Mouse (Mus musculus) midbrain, embryonic 16.5 days (tissue): ENCODE measurements around the gene Rbbp5. TPM values are rescaled to one million over a fixed set of nuclear protein-coding genes. Genes with fewer than 3 reads are reported as not detected.

Experiments used
- ATAC-seq: fragments of 200-750 bp; cut with Nextera tagmentation; 2 replicates; pipeline ENCODE4 v1.8.0; 2017; ENCODE audit warnings: moderate TSS enrichment
- H3K27ac ChIP-seq: fragments of 300-500 bp; sonication (generic); 2 replicates; pipeline ENCODE4 v1.5.1; 2014; ENCODE audit warnings: mild to moderate bottlenecking, low read length, mixed read lengths
- H3K27me3 ChIP-seq: fragments of 300-500 bp; sonication (generic); 2 replicates; pipeline ENCODE4 v1.6.1; 2014; ENCODE audit warnings: low read depth, low read length, mixed read lengths; ENCODE audit not compliant: control insufficient read depth, insufficient read depth
- H3K36me3 ChIP-seq: fragments of 300-500 bp; sonication (generic); 2 replicates; pipeline ENCODE4 v1.6.1; 2014; ENCODE audit warnings: mild to moderate bottlenecking, low read length, moderate library complexity, mixed read lengths; ENCODE audit not compliant: control insufficient read depth, insufficient read depth
- H3K4me1 ChIP-seq: fragments of 300-500 bp; sonication (generic); 2 replicates; pipeline ENCODE4 v1.6.1; 2014; ENCODE audit warnings: mild to moderate bottlenecking, low read length, mixed read lengths; ENCODE audit not compliant: control insufficient read depth, insufficient read depth
- H3K4me2 ChIP-seq: fragments of 300-500 bp; sonication (generic); 2 replicates; pipeline ENCODE4 v1.6.1; 2014; ENCODE audit warnings: mild to moderate bottlenecking, low read length, mixed read lengths
- H3K4me3 ChIP-seq: fragments of 300-500 bp; sonication (generic); 2 replicates; pipeline ENCODE4 v1.5.1; 2014; ENCODE audit warnings: low read depth, mild to moderate bottlenecking, low read length, moderate library complexity, mixed read lengths
- H3K9ac ChIP-seq: fragments of 300-500 bp; sonication (generic); 2 replicates; pipeline ENCODE4 v1.6.1; 2014; ENCODE audit warnings: low read depth, low read length, mixed read lengths
- H3K9me3 ChIP-seq: fragments of 300-500 bp; sonication (generic); replicated peaks from 2 replicates; pipeline ENCODE4 v1.6.1; 2014; ENCODE audit warnings: mild to moderate bottlenecking, low read length, mixed read lengths; ENCODE audit not compliant: control insufficient read depth, poor library complexity, severe bottlenecking
- WGBS: fragments of 180-500 bp; shearing (Covaris S2); extraction: QIAGEN DNeasy Blood & Tissue Kit; methylation state at CpG from one replicate; pipeline ENCODE4 v1.1.7; 2014; 5-methylcytosine and 5-hydroxymethylcytosine counted together
- polyA plus RNA-seq: library from polyadenylated mRNA; unstranded; fragments of >200 nt; fragmentation: Nextera tagmentation; extraction: Ambion mirVana; gene quantifications from 2 replicates; pipeline ENCODE4 v1.2.1, GENCODE M21; 2015

Rbbp5 gene
- polyA plus RNA-seq, 1 experiment from 2014 or later = 44.8 TPM

DNA sequence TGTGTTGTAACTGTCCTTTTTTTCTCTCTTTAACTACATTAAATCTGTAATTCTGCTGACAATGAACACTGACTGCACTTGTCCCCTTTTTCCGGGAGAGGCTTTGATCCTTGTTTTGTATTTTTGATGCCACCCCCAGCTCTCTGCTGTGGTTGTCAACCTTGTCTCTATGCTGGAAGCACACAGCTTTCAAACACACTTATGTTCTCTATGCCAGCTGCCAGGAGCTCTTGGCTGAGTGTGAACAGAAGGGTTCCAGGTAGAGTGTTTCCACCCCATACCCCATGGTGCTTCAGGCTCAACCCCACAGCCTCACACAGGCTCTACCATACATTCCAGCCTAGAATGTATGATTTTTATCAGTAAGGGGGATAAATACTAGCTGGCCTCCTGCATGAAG is 2.7 kb upstream of the Rbbp5 start:
- no peaks in the 10 kb centered on the region for H3K9me3 ChIP-seq
- no peak for ATAC-seq
- H3K9ac ChIP-seq = no peak overlapping the region
- no peak overlapping the region for H3K4me3 ChIP-seq
- no peaks in the 10 kb centered on the region for H3K27me3 ChIP-seq
- no peak overlapping the region for H3K27ac ChIP-seq
- 78% methylated on average over 1 of the region's 1 CpGs for WGBS
- peaks cover 18% of the 10 kb centered on the region for H3K4me1 ChIP-seq
- H3K36me3 ChIP-seq = no peaks in the 10 kb centered on the region
- H3K4me2 ChIP-seq = no peak overlapping the region

DNA sequence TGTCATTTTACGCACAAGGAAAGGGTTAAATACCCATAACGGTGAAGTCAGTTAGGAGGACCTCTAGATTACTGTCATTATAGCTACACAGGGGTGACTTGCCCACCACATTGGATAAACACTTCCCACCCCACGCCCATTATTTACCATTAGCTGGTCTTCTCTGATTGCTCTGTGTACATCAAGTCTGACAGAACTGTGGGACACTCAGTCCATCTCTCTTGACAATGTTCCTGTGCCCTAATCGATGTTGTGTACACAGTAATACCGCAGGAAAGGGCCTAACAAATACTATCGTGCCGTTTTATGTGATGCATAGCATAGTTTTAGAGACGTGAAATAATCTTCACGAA is 614 bp upstream of the Rbbp5 start:
- H3K36me3 ChIP-seq = no peaks in the 10 kb centered on the region
- H3K4me2 ChIP-seq = peak overlapping the region; percentile 89
- H3K4me3 ChIP-seq = peak overlapping the region; percentile 85
- peaks cover 18% of the 10 kb centered on the region for H3K4me1 ChIP-seq
- H3K27me3 ChIP-seq = no peaks in the 10 kb centered on the region
- no peaks in the 10 kb centered on the region for H3K9me3 ChIP-seq
- peak overlapping the region; percentile 81 for H3K9ac ChIP-seq
- peak; percentile 61 for ATAC-seq
- H3K27ac ChIP-seq = peak overlapping the region; percentile 75
- 6% methylated on average over 9 of the region's 9 CpGs for WGBS

DNA sequence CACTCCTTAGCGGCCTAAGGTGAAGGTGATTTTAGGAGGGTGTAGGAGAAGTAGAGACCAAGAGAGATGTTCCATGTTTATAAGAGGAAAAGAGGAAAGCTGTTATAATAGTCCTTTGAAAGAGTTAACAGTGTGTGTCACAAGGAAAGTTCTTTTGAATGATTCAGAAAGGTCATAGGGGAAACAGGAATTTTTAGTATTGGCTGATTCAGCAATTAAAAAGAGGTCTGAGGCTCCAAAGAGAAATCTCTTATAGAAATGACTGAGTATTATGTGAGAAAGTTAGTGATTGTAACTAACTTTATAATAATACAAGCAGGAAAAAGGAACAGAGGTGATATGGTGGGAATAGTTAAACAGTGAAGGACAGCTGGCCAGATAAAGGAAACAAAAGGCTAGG is 2.3 kb downstream of the Rbbp5 start:
- Histone ChIP-seq H3K9ac (no peak overlapping the region), H3K9me3 (no peaks in the 10 kb centered on the region), H3K27ac (no peak overlapping the region), H3K4me1 (peaks cover 18% of the 10 kb centered on the region), H3K27me3 (no peaks in the 10 kb centered on the region), H3K36me3 (no peaks in the 10 kb centered on the region), H3K4me3 (no peak overlapping the region), H3K4me2 (no peak overlapping the region)
- no peak for ATAC-seq
- 84% methylated on average over 1 of the region's 1 CpGs for WGBS

DNA sequence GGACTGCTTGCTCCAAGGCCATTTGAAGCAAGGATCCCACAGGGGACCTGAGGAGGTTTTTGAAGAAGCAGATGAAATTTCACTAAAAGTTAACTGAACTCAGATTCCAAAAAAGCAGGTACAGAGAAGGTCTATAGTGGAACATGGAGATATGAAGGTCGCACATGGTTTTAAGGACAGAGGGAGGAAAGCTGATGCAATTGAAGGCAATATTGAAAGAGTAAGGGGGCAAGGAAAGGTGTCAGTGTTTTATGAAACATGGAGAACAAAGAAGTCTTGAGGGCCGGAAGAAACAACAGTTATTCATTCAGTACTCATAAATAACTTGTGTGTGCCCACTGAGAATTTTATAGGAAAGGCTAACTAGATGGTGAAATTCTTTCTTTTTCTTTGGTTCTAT is 4.5 kb downstream of the Rbbp5 start:
- 97% methylated on average over 2 of the region's 2 CpGs for WGBS
- H3K4me1 ChIP-seq = peaks cover 12% of the 10 kb centered on the region
- no peak overlapping the region for H3K4me3 ChIP-seq
- H3K27ac ChIP-seq = no peak overlapping the region
- 0 out of 2 replicates have a peak, but pooled peaks cover under 1% of the 10 kb centered on the region for H3K36me3 ChIP-seq
- no peak overlapping the region for H3K4me2 ChIP-seq
- no peaks in the 10 kb centered on the region for H3K9me3 ChIP-seq
- no peak for ATAC-seq
- no peaks in the 10 kb centered on the region for H3K27me3 ChIP-seq
- no peak overlapping the region for H3K9ac ChIP-seq

DNA sequence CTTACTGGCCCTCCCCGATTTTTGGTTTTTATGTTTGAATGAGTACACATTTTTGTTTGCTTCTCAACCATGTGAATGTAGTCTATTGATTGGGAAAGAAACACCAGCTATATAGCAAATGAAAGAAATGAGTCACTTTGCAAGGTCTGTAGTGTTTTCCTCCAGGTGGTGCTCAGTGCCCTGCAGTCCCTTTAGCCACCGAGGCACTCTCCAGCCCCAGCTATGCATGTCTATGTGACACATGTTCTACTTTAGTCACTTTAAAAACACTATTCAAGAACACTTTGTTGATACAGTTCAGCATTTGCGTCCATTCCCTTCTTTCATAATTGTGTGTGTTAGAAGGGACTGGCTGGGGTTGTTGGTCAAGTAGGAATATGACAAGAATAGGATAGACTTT is 6.1 kb downstream of the Rbbp5 start:
- ATAC-seq = no peak
- 83% methylated on average over 3 of the region's 3 CpGs for WGBS
- H3K27me3 ChIP-seq = no peaks in the 10 kb centered on the region
- H3K4me2 ChIP-seq = no peak overlapping the region
- 0 out of 2 replicates have a peak, but pooled peaks cover 6% of the 10 kb centered on the region for H3K36me3 ChIP-seq
- H3K4me3 ChIP-seq = no peak overlapping the region
- no peak overlapping the region for H3K27ac ChIP-seq
- H3K9me3 ChIP-seq = no peaks in the 10 kb centered on the region
- no peak overlapping the region for H3K9ac ChIP-seq
- peaks cover 8% of the 10 kb centered on the region for H3K4me1 ChIP-seq

DNA sequence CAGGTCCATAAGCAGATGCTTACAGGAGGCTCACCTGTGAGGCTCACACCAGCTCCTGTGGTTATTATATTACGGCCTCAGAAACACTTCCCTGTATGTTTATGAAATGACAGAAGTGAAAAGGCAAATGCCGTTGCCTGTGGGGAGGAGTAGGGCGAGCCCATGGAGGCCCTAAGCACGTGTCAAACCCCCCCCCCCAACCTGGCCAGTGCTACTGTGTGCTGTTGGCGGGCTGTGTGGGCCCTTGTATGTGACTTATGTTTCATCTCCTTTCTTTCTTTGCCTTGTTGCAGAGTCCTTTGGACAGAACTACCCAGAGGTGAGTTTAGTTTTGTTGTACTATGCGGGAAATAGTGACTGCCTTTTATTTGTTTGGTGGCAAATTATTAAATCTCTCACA is 6.6 kb downstream of the Rbbp5 start:
- Histone ChIP-seq H3K9ac (no peak overlapping the region), H3K36me3 (0 out of 2 replicates have a peak, but pooled peaks cover 6% of the 10 kb centered on the region), H3K4me3 (no peak overlapping the region), H3K4me1 (peaks cover 2% of the 10 kb centered on the region), H3K9me3 (no peaks in the 10 kb centered on the region), H3K4me2 (no peak overlapping the region), H3K27ac (no peak overlapping the region), H3K27me3 (no peaks in the 10 kb centered on the region)
- 91% methylated on average over 6 of the region's 6 CpGs for WGBS
- ATAC-seq = no peak

DNA sequence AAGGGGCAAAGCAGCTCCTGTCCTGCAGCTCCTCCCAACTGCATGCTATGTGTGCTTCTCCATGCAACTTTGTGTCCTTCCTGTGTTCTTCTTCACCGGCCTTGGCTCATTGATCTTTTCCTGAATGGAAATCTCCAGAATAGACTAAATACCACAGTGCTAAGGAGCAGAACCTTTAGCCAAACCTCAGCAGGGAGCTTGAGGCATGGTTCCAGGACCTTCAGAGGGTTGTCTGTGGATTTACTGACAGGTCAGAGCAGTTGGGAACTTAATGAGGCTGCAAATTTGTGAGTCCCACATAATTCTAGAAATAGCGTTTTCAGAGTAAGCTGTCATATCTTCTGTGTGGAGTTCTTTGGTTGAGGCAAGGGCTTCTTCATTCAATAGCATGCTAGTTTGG is 23.4 kb downstream of the Rbbp5 start:
- ATAC-seq = no peak
- Histone ChIP-seq H3K36me3 (peaks cover 32% of the 10 kb centered on the region), H3K4me2 (no peak overlapping the region), H3K4me3 (no peak overlapping the region), H3K4me1 (no peaks in the 10 kb centered on the region), H3K27ac (no peak overlapping the region), H3K9me3 (no peaks in the 10 kb centered on the region), H3K27me3 (no peaks in the 10 kb centered on the region), H3K9ac (no peak overlapping the region)
- 91% methylated on average over 2 of the region's 2 CpGs for whole genome bisulfite sequencing

DNA sequence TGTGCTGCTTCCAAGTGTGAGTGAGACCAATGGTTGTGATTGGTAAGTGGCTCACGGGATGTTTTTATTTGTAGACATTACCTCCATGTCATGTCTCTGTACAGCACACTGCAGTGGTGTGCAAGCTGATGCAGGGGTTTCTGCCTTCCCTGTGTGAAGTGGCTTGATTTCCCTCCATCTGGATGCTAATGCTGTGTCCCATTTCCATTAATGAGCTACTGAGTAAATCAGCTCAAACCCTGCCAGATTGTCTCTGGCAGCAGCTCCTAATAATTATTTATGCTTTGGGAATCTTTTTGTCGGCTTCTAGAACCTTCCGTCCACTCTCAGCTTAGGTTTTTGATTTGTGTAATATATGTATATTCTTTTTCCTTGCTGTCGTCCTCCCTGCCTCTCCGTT is 28.0 kb downstream of the Rbbp5 start:
- H3K9ac ChIP-seq = no peak overlapping the region
- H3K4me3 ChIP-seq = no peak overlapping the region
- no peak overlapping the region for H3K27ac ChIP-seq
- no peaks in the 10 kb centered on the region for H3K9me3 ChIP-seq
- 79% methylated on average over 5 of the region's 5 CpGs for WGBS
- H3K4me1 ChIP-seq = no peaks in the 10 kb centered on the region
- H3K36me3 ChIP-seq = peaks cover 13% of the 10 kb centered on the region
- H3K27me3 ChIP-seq = no peaks in the 10 kb centered on the region
- no peak for ATAC-seq
- no peak overlapping the region for H3K4me2 ChIP-seq

DNA sequence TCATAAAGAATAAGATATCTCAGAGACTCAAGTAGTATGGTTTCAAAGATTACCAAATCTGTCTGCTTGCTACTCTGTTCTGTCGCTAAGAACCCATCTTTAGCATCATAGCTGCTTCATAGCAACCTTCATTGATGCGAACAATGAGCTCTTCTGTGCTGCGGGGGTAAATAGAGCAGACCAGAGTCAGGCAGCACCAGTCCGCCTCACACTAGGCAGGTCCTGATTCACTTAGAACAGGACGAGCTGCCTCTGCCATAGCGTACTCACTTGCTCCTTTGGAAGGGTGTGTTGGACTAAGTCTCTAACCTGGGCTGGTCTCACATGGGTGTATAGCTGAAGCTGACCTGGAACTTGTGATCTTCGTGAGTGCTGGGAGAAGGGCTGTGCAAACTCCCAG is 28.9 kb downstream of the Rbbp5 start, which contains the start of gene Tmem81:
Tmem81 (plus strand) TSS at position 173 of the 400 bp plus-strand sequence.
- H3K4me1 ChIP-seq = no peaks in the 10 kb centered on the region
- no peak for ATAC-seq
- H3K27ac ChIP-seq = peak within 1 kb of the TSS; percentile 28; the same call in 1 of the 2 replicates
- 84% methylated on average over 7 of the region's 7 CpGs for WGBS
- no peaks in the 10 kb centered on the region for H3K9me3 ChIP-seq
- no peak within 1 kb of the TSS for H3K9ac ChIP-seq
- peaks cover 9% of the 10 kb centered on the region for H3K36me3 ChIP-seq
- H3K27me3 ChIP-seq = no peaks in the 10 kb centered on the region
- H3K4me3 ChIP-seq = no peak within 1 kb of the TSS
- H3K4me2 ChIP-seq = no peak within 1 kb of the TSS
